Mouse (Mus musculus) lung, postnatal 36 days (tissue): ENCODE data around the gene Brms1.
"Not testable (repeated sequence)": the region's sequence is repeated elsewhere in the genome, so short reads cannot be mapped to it uniquely, and the experiment has no call there.

Source experiments
- DNase-seq: peaks from one replicate; pipeline ENCODE4 v3.0.0; 2022; ENCODE audit warnings: mixed read lengths

The Brms1 gene

GRCm38 (mm10) chr19:5040862-5041523 is at the start of gene Brms1:
TSS of gene Brms1 (plus strand) at chr19:5041354.
- peak; percentile 96 for DNase-seq

DNA sequence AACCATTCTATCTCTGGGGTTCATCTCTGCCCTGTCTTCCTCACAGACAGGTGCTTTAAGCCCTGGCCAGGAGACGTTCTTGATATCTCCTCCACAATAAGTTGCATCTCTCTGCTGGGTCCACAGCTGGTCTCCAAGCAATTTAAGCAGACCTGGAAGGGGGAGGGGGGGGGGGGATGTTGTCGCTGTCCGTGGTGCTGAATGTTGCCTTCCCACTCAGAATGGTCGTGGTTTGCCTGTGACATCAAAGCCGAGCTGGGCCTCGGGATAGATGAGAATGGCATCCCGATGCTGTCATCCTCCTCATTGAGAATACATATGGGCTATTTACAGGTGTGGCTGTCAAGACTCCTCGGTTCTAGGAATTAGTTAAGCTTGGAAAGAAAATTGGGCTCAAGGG is 48.8 kb upstream of the Brms1 start:
- no peak for DNase-seq

- DNase-seq, result peak; percentile 42
Observed at GRCm38 (mm10) chr19:4992904-4993303, 48.2 kb upstream of the Brms1 start.

- no peak for DNase-seq
Observed at GRCm38 (mm10) chr19:4994043-4994442, 47.1 kb upstream of the Brms1 start.

GRCm38 (mm10) chr19:4999445-5000140 is 41.6 kb upstream of the Brms1 start:
- no peak for DNase-seq

- DNase-seq, result peak; percentile 75
Observed at GRCm38 (mm10) chr19:5001666-5002406, 39.3 kb upstream of the Brms1 start.

DNA sequence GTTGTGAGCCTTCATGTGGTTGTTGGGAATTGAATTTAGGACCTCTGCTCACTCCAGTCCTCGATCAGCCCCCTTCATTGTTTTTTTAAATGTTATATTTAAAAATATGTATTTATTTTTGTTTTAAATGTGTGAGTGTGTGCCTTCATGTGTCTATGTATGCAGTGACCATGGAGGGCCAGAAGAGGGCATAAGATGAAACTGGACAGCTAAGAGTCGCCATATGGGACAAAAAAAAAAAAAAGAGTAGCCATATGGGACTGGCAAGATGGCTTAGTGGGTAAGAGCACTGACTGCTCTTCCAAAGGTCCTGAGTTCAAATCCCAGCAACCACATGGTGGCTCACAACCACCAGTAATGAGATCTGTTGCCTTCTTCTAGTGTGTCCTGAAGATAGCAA is 37.5 kb upstream of the Brms1 start:
- DNase-seq, result not testable (repeated sequence)

DNA sequence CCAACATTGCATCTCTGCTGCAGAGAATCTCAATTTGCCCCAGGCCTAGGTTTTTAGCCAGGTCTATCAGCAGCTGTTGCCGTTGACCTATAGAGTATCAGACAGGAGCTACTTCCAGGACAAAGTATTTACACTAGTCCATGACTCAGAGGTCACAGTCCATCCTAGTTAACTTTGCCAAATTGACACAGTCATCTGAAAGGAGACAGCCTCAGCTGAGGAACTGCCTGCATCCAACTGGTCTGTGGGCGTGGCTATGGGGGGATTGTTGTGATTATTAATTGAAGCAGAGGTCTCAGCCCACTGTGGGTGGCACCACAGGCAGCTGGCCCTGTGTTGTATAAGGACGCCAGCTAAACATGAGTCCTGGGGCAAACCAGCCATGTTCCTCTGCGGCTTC is 36.2 kb upstream of the Brms1 start:
- DNase-seq, result no peak

- DNase-seq, result no peak
Observed at GRCm38 (mm10) chr19:5013138-5013537, 28.0 kb upstream of the Brms1 start.

DNA sequence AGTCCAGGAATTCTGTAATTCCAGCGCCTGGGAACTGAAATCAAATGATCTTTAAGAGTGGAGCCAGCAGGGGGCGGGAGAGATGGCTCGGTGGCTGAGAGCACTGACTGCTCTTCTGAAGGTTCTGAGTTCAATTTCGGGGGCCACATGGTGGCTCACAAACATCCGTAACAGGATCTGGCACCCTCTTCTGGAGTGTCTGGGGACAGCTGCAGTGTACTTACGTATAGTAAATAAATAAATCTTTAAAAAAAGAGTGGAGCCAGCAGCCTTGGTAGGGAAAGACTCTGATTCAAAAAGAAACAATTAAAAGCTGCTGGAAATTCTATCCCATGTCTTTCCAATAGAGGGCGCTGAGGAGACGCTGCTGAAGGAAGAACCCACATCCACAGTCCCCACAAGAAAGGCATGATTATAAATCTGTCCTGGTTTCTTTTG is 26.2 kb upstream of the Brms1 start:
- DNase-seq, result peak; percentile 68

- DNase-seq, result peak; percentile 62
Observed at GRCm38 (mm10) chr19:5016221-5016742, 24.9 kb upstream of the Brms1 start.

GRCm38 (mm10) chr19:5016782-5017181 is 24.4 kb upstream of the Brms1 start:
- peak; percentile 89 for DNase-seq

- no peak for DNase-seq
Observed at GRCm38 (mm10) chr19:5017611-5018010, 23.5 kb upstream of the Brms1 start.

- DNase-seq, result no peak
Observed at GRCm38 (mm10) chr19:5018191-5018590, 23.0 kb upstream of the Brms1 start.

DNA sequence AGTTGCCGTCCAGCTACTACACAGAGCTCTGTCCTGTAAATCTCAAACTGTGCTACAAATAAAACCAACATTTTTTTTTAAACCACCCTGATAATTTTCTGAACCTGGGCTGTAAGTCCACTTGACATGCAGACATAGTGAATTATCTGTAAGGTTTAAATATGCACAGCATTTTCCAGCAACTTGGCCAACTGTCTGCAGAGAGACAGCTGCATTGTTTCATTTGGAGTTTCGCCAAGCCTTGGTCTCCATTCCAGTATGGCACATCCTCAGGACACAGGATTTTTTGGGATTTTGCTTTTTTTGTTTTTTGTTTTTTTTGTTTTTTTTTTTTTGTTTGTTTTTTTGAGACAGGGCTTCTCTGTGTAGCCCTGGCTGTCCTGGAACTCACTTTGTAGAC is 19.7 kb upstream of the Brms1 start:
- DNase-seq, result no peak

DNA sequence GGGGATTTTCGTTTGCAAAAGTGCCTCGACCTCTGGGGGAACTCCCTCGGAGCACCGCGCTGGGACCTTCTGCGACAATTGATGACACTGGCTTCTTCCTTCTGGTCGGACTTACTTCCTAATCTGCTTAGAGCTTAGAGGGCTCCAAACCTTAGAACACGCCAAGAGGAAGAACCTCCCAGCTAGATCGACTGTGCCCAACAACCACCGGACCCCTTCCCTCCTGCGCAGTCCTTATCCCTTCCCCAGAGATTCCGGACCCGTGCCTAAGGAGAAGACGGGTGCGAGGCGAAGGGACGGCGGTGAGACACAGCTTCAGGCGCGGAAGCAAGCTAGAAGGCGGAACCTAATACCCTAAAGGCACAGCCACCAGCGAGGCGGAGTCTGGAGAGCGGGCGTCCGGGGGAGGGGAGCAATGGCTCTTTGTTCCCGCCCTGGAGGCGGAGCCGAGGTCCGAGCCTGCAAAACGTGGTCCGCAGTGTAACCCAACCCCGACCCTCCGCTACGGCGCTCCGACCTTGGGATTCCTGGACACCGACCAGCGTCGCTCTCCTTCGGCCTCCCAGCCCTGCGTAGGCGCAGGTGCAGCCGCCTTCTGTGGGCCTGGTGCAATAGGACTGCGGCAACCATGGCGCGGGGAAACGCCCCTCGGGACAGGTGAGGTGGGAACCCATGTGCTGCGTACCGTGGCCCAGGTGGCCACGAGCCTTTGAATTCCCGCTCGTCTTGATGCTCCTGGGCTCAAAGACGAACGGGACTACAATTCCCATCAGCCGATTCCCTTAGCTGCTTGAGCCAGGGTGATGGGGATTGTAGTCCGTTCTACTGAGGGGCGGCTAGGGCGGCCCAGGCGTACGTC is 17.3 kb upstream of the Brms1 start, which contains the start of gene Slc29a2:
Gene Slc29a2 (plus strand): TSS at position 240 of the 859 bp plus-strand sequence.
- DNase-seq, result peak; percentile 97

DNA sequence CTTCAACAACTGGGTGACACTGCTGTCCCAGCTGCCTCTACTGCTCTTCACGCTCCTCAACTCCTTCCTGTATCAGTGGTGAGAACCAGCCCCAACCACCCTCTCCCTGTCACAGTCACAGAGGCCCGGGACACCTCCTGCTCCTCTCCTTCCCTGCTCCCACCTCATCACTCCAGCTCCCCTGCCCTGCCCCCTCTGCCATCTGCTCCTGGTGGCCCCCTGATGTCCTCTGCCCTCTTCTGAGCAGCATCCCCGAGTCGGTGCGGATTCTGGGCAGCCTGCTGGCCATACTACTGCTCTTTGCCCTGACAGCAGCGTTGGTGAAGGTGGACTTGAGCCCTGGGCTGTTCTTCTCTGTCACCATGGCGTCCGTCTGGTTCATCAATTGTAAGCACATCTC is 15.0 kb upstream of the Brms1 start:
- no peak for DNase-seq

DNA sequence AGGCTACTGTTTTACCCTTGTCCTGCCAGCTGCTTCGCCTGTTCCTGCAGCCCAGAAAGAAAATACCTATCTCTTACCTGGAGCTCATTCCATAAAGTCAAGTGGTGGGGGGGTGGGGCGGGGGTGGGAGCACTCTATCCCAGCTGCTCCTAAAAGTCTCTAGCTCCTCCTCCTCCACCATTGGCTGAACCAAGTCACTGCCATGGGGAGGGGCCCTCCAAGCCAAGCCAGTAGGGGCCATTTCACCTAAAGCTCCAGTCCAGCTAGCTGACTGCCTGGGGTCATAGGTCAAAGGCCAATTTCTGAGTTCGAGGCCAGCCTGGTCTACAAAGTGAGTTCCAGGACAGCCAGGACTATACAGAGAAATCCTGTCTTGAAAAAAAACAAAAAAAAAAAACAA is 8.5 kb upstream of the Brms1 start:
- DNase-seq, result no peak

- no peak for DNase-seq
Observed at GRCm38 (mm10) chr19:5036577-5036976, 4.6 kb upstream of the Brms1 start.

DNA sequence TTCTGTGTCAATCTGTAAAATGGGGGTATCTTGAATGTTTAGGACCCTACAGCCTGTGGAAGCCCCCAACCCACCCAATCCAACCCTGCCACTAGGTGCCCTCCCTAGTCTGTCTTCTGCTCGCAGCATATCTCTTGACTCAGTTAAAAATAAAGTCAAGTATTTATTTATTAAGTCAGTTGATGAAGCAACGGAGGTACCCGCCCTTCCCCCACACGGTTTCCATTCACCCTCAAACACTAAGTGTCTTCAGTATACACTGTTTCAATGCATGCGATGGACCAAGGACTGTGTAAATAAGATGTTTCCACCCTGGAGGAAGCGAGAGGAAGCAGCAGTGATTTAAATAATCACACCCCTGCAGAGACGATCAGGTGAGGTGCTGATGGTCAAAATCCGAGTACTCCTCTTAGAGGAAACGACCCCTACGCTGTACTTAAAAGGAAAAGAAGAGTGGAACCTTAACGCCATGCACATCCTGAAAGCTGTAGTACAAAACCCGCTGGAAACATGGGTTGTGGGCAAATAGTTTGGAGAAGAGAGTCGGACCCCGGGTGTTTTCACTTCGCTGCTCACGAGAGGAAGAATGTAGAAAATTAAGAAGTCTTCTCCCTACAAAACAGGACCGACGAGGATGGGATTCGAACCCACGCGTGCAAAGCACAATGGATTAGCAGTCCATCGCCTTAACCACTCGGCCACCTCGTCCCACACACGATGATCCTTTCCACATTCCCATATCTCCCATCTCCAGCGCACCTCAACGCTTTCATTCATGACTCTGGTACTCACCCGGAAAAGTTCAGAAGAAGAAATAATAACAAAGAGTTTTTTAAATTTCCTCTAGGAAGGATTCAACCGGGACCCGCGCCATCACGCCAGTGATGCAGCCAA is 3.2 kb upstream of the Brms1 start:
- DNase-seq, result peak; percentile 83

DNA sequence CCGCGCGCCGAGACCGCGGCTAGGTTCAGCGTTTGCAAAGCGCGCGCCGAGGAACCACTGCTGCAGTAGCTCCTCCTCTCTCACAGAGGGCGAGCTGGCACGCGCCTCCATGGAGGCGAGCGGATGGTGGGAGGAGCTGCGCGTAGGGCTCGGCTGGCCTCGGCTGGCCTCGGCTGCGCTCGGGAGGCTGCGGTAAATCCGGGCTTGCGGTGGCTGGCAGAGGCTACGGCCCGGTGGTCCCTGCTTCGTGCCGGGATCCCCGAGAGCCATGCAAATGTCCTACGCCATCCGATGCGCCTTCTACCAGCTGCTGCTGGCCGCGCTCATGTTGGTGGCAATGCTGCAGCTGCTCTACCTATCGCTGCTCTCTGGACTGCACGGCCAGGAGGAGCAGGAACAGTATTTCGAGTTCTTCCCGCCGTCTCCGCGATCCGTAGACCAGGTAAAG is 2.4 kb upstream of the Brms1 start, which contains the start of the genes B4gat1 and AC124502.3:
Gene B4gat1 (plus strand): TSS at position 118 of the 448 bp plus-strand sequence.
Gene AC124502.3 (plus strand): TSS at position 183 of the 448 bp plus-strand sequence.
- peak; percentile 92 for DNase-seq
